Mouse (Mus musculus) stomach, embryonic 16.5 days (tissue): ENCODE measurements at regions not wholly inside any gene's neighbourhood (a gene's known extent, or its start where the extent isn't known, plus 50 kb on each side); places are given as distances from the start of the nearest gene placed in this dataset.

Experiments
- ATAC-seq: fragments of 200-750 bp; cut with Nextera tagmentation; 2 replicates; pipeline ENCODE4 v1.8.0; 2017; ENCODE audit warnings: moderate number of reproducible peaks, moderate TSS enrichment; ENCODE audit not compliant: insufficient read depth, low FRiP score
- H3K27ac ChIP-seq: fragments of 300-500 bp; sonication (generic); 2 replicates; pipeline ENCODE4 v1.5.1; 2014; ENCODE audit warnings: low read length
- H3K27me3 ChIP-seq: fragments of 300-500 bp; sonication (generic); 2 replicates; pipeline ENCODE4 v1.6.1; 2014; ENCODE audit warnings: low read length, control low read depth, mixed read lengths; ENCODE audit not compliant: control insufficient read depth, insufficient read depth
- H3K36me3 ChIP-seq: fragments of 300-500 bp; sonication (generic); 2 replicates; pipeline ENCODE4 v1.6.1; 2014; ENCODE audit warnings: low read length; ENCODE audit not compliant: control insufficient read depth, insufficient read depth
- H3K4me1 ChIP-seq: fragments of 300-500 bp; sonication (generic); 2 replicates; pipeline ENCODE4 v1.6.1; 2014; ENCODE audit warnings: low read length, control low read depth, mixed read lengths; ENCODE audit not compliant: control insufficient read depth, insufficient read depth
- H3K4me2 ChIP-seq: fragments of 300-500 bp; sonication (generic); 2 replicates; pipeline ENCODE4 v1.6.1; 2014; ENCODE audit warnings: low read depth, low read length, mixed read lengths
- H3K4me3 ChIP-seq: fragments of 300-500 bp; sonication (generic); replicated peaks from 2 replicates; pipeline ENCODE4 v1.5.1; 2014; ENCODE audit warnings: mild to moderate bottlenecking, low read length
- H3K9ac ChIP-seq: fragments of 300-500 bp; sonication (generic); 2 replicates; pipeline ENCODE4 v1.6.1; 2014; ENCODE audit warnings: low read length
- H3K9me3 ChIP-seq: fragments of 300-500 bp; sonication (generic); replicated peaks from 2 replicates; pipeline ENCODE4 v1.6.1; 2016; ENCODE audit warnings: low read length, control low read depth; ENCODE audit not compliant: control insufficient read depth
- whole genome bisulfite sequencing: fragments of 180-500 bp; shearing (Covaris S2); extraction: QIAGEN DNeasy Blood & Tissue Kit; methylation state at CpG from one replicate; pipeline ENCODE4 v1.1.7; 2014; 5-methylcytosine and 5-hydroxymethylcytosine counted together

GRCm38 (mm10) chr14:111285981-111286380 lies 388.9 kb upstream of the Slitrk5 start:
- Histone ChIP-seq H3K36me3 (no peaks in the 10 kb centered on the region), H3K9me3 (no peaks in the 10 kb centered on the region), H3K27ac (no peak overlapping the region), H3K4me2 (no peak overlapping the region), H3K4me1 (no peaks in the 10 kb centered on the region), H3K9ac (no peak overlapping the region), H3K27me3 (no peaks in the 10 kb centered on the region), H3K4me3 (no peak overlapping the region)
- 38% methylated on average over 1 of the region's 1 CpGs for WGBS
- no peak for ATAC-seq

GRCm38 (mm10) chr14:111295521-111295920 lies 379.4 kb upstream of the Slitrk5 start:
- ATAC-seq: no peak
- WGBS: 85% methylated on average over 3 of the region's 3 CpGs
- Histone ChIP-seq H3K9ac (no peak overlapping the region), H3K4me2 (no peak overlapping the region), H3K4me3 (no peak overlapping the region), H3K27me3 (no peaks in the 10 kb centered on the region), H3K9me3 (no peaks in the 10 kb centered on the region), H3K4me1 (no peaks in the 10 kb centered on the region), H3K36me3 (no peaks in the 10 kb centered on the region), H3K27ac (no peak overlapping the region)

GRCm38 (mm10) chr14:111297796-111298195 lies 377.1 kb upstream of the Slitrk5 start:
- Histone ChIP-seq H3K9me3 (no peaks in the 10 kb centered on the region), H3K27ac (no peak overlapping the region), H3K9ac (no peak overlapping the region), H3K4me2 (no peak overlapping the region), H3K36me3 (no peaks in the 10 kb centered on the region), H3K27me3 (no peaks in the 10 kb centered on the region), H3K4me3 (no peak overlapping the region), H3K4me1 (no peaks in the 10 kb centered on the region)
- ATAC-seq: no peak

GRCm38 (mm10) chr14:111330570-111330969 lies 344.3 kb upstream of the Slitrk5 start:
- H3K27ac ChIP-seq: no peak overlapping the region
- no peak for ATAC-seq
- H3K4me3 ChIP-seq: no peak overlapping the region
- H3K9ac ChIP-seq: no peak overlapping the region
- no peaks in the 10 kb centered on the region for H3K9me3 ChIP-seq
- H3K4me1 ChIP-seq: no peaks in the 10 kb centered on the region
- 83% methylated on average over 3 of the region's 3 CpGs for WGBS
- no peaks in the 10 kb centered on the region for H3K36me3 ChIP-seq
- H3K4me2 ChIP-seq: no peak overlapping the region
- no peaks in the 10 kb centered on the region for H3K27me3 ChIP-seq

- Histone ChIP-seq H3K27me3 (no peaks in the 10 kb centered on the region), H3K9me3 (no peaks in the 10 kb centered on the region), H3K4me1 (no peaks in the 10 kb centered on the region), H3K4me2 (no peak overlapping the region), H3K27ac (no peak overlapping the region), H3K36me3 (no peaks in the 10 kb centered on the region), H3K9ac (no peak overlapping the region), H3K4me3 (no peak overlapping the region)
- no peak for ATAC-seq
- 70% methylated on average over 5 of the region's 5 CpGs for WGBS
Measured at GRCm38 (mm10) chr14:111353518-111353917, 321.4 kb upstream of the Slitrk5 start.

DNA sequence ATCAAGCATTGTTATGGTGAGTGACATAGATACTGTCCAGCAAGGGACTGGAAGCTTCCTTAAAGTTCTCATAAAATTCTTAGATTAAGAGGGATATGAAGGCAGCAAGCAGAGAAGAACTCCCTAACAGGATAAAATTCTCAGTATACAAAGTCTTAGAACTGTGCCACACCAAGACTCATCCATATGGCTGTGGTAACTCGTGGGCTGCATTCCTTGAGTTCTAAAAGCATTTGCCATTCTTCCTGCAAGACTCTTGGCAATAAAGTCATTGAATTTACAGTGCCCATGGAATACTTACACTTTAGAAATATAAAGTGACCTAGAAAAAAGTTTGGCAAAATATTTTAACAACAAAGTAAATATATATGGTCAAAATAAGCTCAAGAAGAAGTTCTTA lies 278.1 kb upstream of the Slitrk5 start:
- Histone ChIP-seq H3K4me1 (no peaks in the 10 kb centered on the region), H3K36me3 (no peaks in the 10 kb centered on the region), H3K27ac (no peak overlapping the region), H3K4me2 (no peak overlapping the region), H3K9ac (no peak overlapping the region), H3K4me3 (no peak overlapping the region), H3K27me3 (no peaks in the 10 kb centered on the region), H3K9me3 (no peaks in the 10 kb centered on the region)
- 49% methylated on average over 1 of the region's 1 CpGs for WGBS
- no peak for ATAC-seq

DNA sequence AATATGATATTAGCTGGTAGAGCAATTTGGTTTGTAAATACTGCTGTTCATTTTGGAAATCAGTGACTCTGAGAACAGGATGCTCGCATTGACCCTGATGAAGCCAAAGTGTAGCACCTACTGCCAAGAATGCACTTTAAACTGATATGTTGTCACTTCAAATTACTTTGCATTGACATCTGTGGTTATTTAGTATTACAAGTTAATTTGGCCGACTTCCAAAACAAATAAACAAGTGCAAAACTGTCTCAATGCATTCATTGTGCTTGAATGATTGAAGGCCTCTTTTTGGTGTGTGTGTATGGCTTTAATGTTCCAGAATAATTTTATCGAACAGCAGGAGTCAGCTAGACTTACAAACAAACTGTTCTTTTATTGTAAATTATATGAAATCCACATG lies 274.1 kb upstream of the Slitrk5 start:
- 42% methylated on average over 3 of the region's 3 CpGs for WGBS
- Histone ChIP-seq H3K27me3 (no peaks in the 10 kb centered on the region), H3K36me3 (no peaks in the 10 kb centered on the region), H3K4me1 (no peaks in the 10 kb centered on the region), H3K4me3 (no peak overlapping the region), H3K9me3 (no peaks in the 10 kb centered on the region), H3K27ac (no peak overlapping the region), H3K4me2 (no peak overlapping the region), H3K9ac (no peak overlapping the region)
- no peak for ATAC-seq

- Histone ChIP-seq H3K27ac (no peak overlapping the region), H3K4me2 (no peak overlapping the region), H3K27me3 (no peaks in the 10 kb centered on the region), H3K36me3 (no peaks in the 10 kb centered on the region), H3K4me1 (no peaks in the 10 kb centered on the region), H3K9me3 (no peaks in the 10 kb centered on the region), H3K9ac (no peak overlapping the region), H3K4me3 (no peak overlapping the region)
- no peak for ATAC-seq
- 84% methylated on average over 1 of the region's 1 CpGs for WGBS
Measured at GRCm38 (mm10) chr14:111402538-111402937, 272.4 kb upstream of the Slitrk5 start.

GRCm38 (mm10) chr14:111403555-111403954 lies 271.3 kb upstream of the Slitrk5 start:
- Histone ChIP-seq H3K4me3 (no peak overlapping the region), H3K27me3 (no peaks in the 10 kb centered on the region), H3K4me2 (no peak overlapping the region), H3K4me1 (no peaks in the 10 kb centered on the region), H3K9me3 (no peaks in the 10 kb centered on the region), H3K9ac (no peak overlapping the region), H3K36me3 (no peaks in the 10 kb centered on the region), H3K27ac (no peak overlapping the region)
- WGBS: 54% methylated on average over 1 of the region's 1 CpGs
- ATAC-seq: no peak

DNA sequence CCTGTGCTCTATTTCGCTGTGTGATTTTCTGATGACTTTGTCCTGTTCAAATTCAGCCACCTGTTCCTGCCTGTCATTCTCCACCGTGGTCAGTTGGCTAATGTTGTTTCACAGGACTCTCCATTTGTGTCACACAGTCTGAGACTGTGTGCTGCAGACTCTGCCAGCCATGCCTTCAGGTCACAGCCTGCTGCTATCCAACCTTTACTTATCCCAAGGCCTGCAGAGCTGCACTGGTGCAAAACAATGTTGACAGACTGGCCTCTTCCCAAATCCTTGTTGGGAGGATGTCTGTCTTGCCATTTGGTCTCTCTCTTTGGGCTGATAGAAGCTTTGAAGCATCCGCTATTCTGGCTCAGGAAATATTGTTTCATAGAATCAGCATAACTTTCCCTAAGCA lies 261.4 kb upstream of the Slitrk5 start:
- no peaks in the 10 kb centered on the region for H3K27me3 ChIP-seq
- H3K4me1 ChIP-seq: no peaks in the 10 kb centered on the region
- no peak overlapping the region for H3K27ac ChIP-seq
- no peak overlapping the region for H3K9ac ChIP-seq
- no peak for ATAC-seq
- H3K9me3 ChIP-seq: no peaks in the 10 kb centered on the region
- no peak overlapping the region for H3K4me3 ChIP-seq
- no peak overlapping the region for H3K4me2 ChIP-seq
- no peaks in the 10 kb centered on the region for H3K36me3 ChIP-seq
- WGBS: 74% methylated on average over 3 of the region's 3 CpGs
